Mouse (Mus musculus) MEL (cell line): ENCODE measurements around the gene B020031M17Rik.
"Not testable (repeated sequence)": the region's sequence is repeated elsewhere in the genome, so short reads cannot be mapped to it uniquely, and the experiment has no call there.

Experiments
- CTCF ChIP-seq, 3 experiments: IDR thresholded peaks in 2 of 3; conservative IDR thresholded peaks in 1 of 3; 2 replicates each; pipeline ENCODE4 v1.5.1; 2011 to 2012; ENCODE audit warnings: low read length in 3 of 3, low read depth in 2 of 3, mild to moderate bottlenecking in 2 of 3, improper control_type of control experiment in 1 of 3, inconsistent platforms in 1 of 3, mixed read lengths in 1 of 3, moderate library complexity in 1 of 3; ENCODE audit not compliant: control insufficient read depth in 1 of 3, insufficient read depth in 1 of 3, poor library complexity in 1 of 3, severe bottlenecking in 1 of 3
- MAX ChIP-seq: IDR thresholded peaks from 2 replicates; pipeline ENCODE4 v1.6.1; 2011; ENCODE audit warnings: low read length, improper control_type of control experiment

GRCm38 (mm10) chr13:119962856-119963255, 12.2 kb upstream of the B020031M17Rik start:
- TF ChIP-seq MAX; CTCF (IDR thresholded peaks at IDR 0.05 in 2 of 3, conservative IDR thresholded peaks at IDR 0.05 in 1 of 3; ENCODE audit: control insufficient read depth in 1 of 3, insufficient read depth in 1 of 3, low read depth in 2 of 3, low read length in 3 of 3, poor library complexity in 1 of 3, severe bottlenecking in 1 of 3): not testable (repeated sequence)
